Mouse (Mus musculus): ENCODE data around the gene Tfap2c.

- TF ChIP-seq CTCF (IDR thresholded peaks at IDR 0.05; ENCODE audit: control insufficient read depth, insufficient read depth, insufficient replicate concordance, low read depth, low read length) (no peak), POLR2A (IDR thresholded peaks at IDR 0.05; ENCODE audit: control insufficient read depth, low read depth, low read length) (no peak)
These were observed 33.9 kb downstream of the Tfap2c start for GRCm38 (mm10) chr2:172583312-172583711.
